Mouse (Mus musculus) cerebellum, adult 18-20 months (tissue): ENCODE measurements around the gene Tmem59.
A peak's percentile ranks its signal among the peaks of the same experiment; 100 is the strongest.

Experiments
- DNase-seq, 2 experiments: peaks; one replicate each; pipeline ENCODE4 v3.0.0; 2021

Tmem59 gene

DNA sequence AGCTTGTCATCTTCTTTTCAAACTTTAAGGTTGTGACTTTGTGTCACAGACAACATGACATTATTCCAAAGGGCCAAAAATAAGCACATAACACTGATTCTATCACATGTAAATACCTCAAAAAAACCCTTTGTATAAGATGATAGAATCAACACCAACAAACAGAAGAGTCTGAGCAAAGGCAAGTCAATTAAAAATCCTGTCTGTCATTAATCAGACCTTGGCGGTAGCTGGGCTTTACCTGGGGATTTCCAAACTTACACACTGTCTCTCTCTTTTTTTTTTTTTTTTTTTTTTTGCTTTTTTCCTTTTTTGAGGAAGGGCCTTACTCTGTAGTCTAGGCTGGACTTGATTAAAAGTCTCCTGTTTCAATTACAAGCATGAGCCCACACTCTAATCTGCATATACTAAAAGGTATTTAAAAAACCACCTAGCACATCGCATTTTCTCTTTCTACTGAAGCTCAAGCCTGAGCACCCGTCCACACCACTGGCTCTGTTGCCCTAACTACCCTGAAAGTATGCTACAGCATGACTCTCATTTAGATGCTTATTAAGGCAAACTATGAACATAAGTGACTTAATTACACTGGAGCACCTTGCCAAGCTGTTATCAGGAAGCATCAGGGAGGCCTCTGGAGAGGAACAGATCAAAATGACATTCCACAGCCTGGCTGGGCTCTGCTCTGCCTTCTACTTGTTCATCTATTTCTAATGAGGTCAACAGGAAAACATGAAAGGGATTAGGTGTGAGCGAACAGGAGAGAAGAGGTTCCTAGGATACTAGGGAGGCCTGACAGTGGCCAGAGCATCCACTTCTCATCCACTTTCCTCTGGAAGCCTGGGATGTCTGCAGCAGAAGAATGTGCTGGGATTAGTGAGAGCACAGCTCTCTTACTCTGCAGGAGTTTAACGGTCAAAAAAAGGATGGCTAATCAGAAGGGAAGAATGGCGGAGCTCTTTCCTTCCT is 65.5 kb downstream of the Tmem59 start:
- DNase-seq: no peak

DNA sequence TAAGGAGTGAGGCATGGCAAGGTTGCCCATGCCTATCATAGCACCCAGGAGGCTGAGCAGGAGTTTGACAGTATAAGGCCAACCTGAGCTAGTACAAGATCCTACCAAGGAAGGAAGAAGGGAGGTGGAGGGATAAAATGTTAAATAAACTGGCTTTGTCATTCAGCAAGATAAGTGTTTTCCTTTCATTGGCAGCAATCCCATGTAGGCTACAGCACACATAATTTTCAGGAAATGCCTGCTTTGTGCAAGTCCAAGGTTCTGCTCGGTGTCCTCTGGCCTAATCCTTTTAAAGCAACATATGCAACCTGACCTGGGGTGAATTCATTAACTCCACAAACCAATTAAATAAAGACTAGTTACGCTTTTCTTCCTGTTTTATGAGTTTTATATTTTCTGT is 67.2 kb downstream of the Tmem59 start:
- no peak for DNase-seq

DNA sequence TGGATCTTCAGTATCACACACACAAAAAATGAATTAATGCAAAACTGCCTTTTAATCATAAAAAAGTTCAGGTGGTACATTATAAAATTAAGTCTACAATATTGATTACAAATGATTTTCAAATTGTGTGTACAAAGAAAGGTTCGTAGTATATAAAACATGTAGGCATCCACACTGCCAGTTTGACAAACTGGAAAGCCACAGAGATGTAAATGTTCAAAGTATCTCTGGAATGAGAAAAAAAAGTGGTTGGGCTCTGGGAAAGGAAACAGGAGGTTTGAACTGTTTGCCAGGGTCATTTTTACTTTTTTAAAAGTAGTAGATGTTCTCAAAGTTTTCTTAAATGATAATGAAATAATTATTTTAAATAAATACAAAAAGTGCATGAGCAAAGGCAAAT is 67.8 kb downstream of the Tmem59 start:
- no peak for DNase-seq

DNA sequence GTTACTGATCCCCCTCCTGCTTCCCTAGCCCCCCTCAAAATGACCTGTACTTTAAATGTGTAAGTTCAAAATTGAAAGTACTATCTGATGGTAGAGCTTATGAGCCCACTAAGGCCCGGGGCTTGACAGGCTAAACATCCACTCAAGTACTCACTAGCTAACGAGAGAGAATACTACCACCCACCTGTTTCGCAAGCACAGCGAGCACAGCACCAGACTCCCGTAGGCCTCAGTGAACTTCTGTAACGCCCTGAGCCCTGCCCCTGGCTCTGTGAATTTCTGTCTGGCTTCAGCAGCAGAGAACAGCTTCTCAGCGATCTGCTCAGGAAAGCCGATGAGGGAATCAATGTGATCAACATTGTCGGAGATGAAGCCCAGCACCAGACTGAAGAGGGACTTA is 68.9 kb downstream of the Tmem59 start:
- DNase-seq: no peak

DNA sequence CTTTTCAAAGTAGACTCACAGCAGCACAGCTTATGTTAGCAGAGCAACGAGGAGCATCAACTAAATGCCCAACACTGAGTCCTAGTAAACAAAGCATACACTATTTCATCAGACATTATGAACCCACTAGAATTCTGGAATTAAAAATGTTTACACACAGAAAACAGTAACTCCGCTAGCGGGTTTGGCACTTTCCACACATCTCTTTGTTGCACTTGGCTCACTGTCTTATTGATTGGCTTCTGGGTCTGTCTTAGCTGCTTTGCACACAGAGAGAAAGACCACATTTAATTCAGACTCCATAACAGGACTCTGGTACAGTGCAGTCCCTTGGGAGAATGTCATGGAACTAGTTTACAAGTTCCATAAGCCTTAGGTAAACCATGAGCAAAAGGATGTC is 69.9 kb downstream of the Tmem59 start:
- no peak for DNase-seq

DNA sequence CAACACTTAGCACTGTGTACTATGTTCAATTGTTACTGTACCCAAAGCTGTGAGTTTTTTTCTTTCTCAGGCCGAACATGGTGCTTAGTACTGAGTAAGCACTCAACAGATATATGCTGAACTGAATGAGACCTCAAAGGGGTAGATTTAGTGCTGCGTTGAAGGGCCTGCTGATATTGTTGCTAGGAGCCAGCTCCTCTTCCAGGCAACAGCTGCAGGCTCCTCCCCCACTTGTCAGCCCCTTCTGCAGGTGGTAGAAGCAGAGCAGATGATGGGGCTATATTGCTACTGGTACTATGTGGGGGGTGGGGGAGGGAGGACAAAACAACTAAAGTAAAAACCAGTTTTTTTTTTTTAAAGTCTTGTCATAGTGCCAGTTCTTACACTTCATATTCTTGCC is 71.3 kb downstream of the Tmem59 start:
- no peak for DNase-seq

DNA sequence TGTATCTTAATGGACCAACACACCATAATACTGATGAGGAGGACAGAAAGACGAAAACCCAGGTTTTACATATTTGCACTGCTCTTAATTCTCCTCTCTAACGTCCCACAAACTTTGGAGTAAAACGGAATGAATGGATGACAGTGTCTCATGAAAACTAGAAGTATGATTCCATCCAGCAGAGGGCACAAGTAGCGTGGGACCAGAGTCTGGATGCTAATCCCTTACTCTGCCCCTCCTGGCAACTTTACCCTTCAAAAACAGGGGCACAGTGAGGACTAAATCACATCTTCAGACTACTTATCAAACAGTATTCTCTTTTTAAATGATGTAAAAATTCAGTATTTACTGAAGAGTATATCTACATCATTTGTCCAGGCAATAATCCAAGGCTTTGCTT is 72.3 kb downstream of the Tmem59 start:
- DNase-seq: peak; percentile 49 to 54
